Mouse (Mus musculus) embryonic fibroblast, embryonic 13.5 days (primary cell): ENCODE measurements around the gene Zfp629. TPM values are rescaled to one million over a fixed set of nuclear protein-coding genes. Genes with fewer than 3 reads are reported as not detected.

Experiments used
- H3K27ac ChIP-seq: 2 replicates; pipeline ENCODE4 v1.5.1; 2012; ENCODE audit warnings: low read length, control low read depth, inconsistent platforms; ENCODE audit not compliant: insufficient read depth
- H3K4me1 ChIP-seq: 2 replicates; pipeline ENCODE4 v1.6.1; 2011; ENCODE audit warnings: low read length; ENCODE audit not compliant: control insufficient read depth, insufficient read depth
- H3K4me3 ChIP-seq: 2 replicates; pipeline ENCODE4 v1.5.1; 2011; ENCODE audit warnings: mild to moderate bottlenecking, control low read depth, low read length; ENCODE audit not compliant: insufficient read depth
- CTCF ChIP-seq: IDR thresholded peaks from 2 replicates; pipeline ENCODE4 v1.5.1; 2011; ENCODE audit warnings: mild to moderate bottlenecking, control low read depth, low read length, moderate library complexity, borderline replicate concordance; ENCODE audit not compliant: insufficient read depth
- POLR2A ChIP-seq: IDR thresholded peaks from 2 replicates; pipeline ENCODE4 v1.6.1; 2011; ENCODE audit warnings: low read depth, mild to moderate bottlenecking, control low read depth, low read length, moderate library complexity
- polyA plus RNA-seq: library from polyadenylated mRNA; stranded (reverse); fragments of >200 nt; gene quantifications from 2 replicates; pipeline ENCODE4 v1.2.4, GENCODE M21; 2011; ENCODE audit warnings: low read depth; ENCODE audit not compliant: missing spikeins, insufficient read length

The Zfp629 gene
- 9.3 and 14.9 TPM in 2 replicates for polyA plus RNA-seq

DNA sequence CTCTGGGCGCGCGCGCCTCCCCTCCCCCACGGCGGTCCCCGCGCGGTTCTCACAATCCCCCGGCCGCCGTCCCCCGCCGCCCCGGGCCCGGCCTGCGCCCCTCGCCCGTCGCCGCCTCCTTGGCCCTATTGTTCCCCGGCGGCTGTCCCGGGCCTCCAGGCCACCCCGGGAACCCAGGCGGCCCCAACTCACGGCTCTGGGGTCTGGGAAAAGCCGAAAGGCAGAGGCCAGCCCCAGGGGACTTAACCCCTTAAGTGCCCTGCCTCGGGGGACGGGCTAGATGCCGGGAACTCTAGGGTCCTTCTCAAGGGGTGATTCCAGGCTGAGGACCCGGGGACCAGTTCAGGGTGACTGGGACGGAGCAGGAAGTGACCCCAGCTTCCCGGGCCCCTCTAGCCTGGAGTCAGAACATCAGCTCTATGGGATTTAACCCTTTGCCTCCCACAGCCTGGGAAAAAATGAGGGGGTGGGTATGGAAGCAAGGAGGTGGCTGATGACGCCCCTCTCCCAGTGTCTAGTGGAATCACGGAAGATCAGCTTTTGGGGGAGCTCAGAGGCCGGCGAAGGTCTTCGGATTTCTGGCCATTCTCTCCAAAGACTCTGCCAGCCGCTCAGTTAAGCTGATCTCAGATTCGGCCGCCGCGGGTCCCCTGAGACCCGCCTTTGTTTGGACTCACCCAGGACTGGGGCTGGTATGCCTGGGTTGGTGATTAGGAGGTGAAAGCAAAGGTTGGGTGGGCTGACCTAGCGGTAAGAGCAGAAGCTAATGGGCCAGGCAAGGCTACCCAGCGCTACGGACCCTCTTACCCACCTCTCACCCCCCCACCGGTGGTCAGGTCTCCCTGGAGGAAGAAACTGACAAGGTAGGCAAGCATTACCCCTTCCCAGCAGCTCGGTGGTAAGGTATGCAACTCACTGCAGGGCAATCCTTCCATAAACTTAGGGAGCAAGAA is at the start of gene Zfp629:
Gene Zfp629, minus strand, starts transcription at position 907 of the 953 bp plus-strand sequence.
- Histone ChIP-seq H3K4me1 (no peaks in the 10 kb centered on the region), H3K27ac (no peak within 1 kb of the TSS), H3K4me3 (peak within 1 kb of the TSS; percentile 72)
- no peak; the same call in 1 of the 2 replicates for TF ChIP-seq POLR2A

DNA sequence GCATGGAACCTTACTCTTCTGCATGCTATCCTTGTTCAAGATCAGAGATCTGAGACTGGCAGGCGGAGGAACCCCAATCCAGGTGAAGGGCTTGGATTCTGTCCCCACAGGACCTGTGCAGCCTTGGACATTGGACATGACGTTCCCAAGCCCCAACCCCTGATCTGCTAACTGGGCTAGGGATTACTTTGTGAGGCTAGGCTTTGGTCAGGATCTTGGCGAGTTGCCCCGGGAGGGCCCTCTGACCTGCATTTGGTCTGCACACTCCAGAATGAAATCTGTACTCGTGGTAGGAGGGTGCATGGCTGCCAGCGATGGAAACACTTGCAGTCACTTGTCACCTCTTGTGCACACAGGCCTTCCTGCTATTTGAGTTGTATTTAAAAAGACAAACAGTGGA is 47.3 kb upstream of the Zfp629 start:
- H3K4me3 ChIP-seq, result no peak overlapping the region
- TF ChIP-seq CTCF, result no peak
- no peak for TF ChIP-seq POLR2A
- no peaks in the 10 kb centered on the region for H3K4me1 ChIP-seq
- no peak overlapping the region for H3K27ac ChIP-seq

DNA sequence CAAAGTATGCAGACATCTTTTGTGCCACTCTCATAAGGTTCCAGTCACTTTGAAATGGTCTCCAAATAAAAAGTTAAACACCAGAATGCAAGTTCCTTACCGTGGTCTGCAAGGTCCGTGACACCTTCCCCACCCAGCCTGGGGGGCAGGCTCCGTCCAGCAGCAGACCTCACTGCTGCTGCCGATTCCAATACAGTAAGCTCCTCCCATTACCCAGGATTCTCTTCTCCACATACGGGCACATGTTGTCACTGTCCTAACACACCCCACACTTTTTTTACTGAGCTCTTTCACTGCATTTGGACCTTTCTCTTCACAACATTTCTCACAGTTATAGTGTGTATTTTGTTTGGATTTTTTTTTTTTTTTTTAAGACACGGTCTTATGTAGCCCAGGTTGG is 46.2 kb upstream of the Zfp629 start:
- Histone ChIP-seq H3K27ac (no peak overlapping the region), H3K4me3 (no peak overlapping the region), H3K4me1 (no peaks in the 10 kb centered on the region)
- TF ChIP-seq POLR2A (no peak), CTCF (no peak)

GRCm38 (mm10) chr7:127660882-127661281 is 45.3 kb upstream of the Zfp629 start:
- TF ChIP-seq POLR2A, result no peak
- TF ChIP-seq CTCF, result no peak
- no peak overlapping the region for H3K4me3 ChIP-seq
- no peak overlapping the region for H3K27ac ChIP-seq
- no peaks in the 10 kb centered on the region for H3K4me1 ChIP-seq

- no peak overlapping the region for H3K27ac ChIP-seq
- H3K4me1 ChIP-seq, result no peaks in the 10 kb centered on the region; the same call in 1 of the 2 replicates
- H3K4me3 ChIP-seq, result no peak overlapping the region
Observed at GRCm38 (mm10) chr7:127656946-127657345, 41.3 kb upstream of the Zfp629 start.

DNA sequence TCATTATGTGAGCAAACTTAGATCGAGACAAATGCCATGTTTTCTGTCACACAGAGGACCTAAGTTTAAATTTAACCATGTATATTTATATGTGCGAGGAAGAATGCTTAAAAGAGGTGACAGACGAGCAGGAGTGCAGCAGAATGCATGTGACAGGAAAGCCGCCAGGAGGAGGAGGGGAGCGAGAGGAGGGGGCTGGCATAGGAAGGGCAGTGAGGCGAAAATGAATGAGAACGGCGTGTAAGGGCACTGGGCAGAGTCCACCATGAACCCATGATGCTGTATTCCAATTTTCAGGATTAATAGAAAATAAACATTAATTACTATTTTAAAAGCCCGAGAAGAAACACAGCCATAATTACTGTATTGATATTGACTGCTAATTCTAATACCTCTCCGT is 38.7 kb upstream of the Zfp629 start:
- H3K4me1 ChIP-seq, result no peaks in the 10 kb centered on the region; the same call in 1 of the 2 replicates
- no peak overlapping the region for H3K4me3 ChIP-seq
- no peak for TF ChIP-seq POLR2A
- TF ChIP-seq CTCF, result no peak
- H3K27ac ChIP-seq, result no peak overlapping the region

More at GRCm38 (mm10) chr7:127656946-127657345, 41.3 kb upstream of the Zfp629 start:
- no peak for TF ChIP-seq POLR2A
- peak; percentile 61; the same call in 1 of the 2 replicates for TF ChIP-seq CTCF

- Histone ChIP-seq H3K4me3 (no peak overlapping the region), H3K27ac (no peak overlapping the region), H3K4me1 (no peaks in the 10 kb centered on the region; the same call in 1 of the 2 replicates)
- TF ChIP-seq CTCF, result no peak
- no peak for TF ChIP-seq POLR2A
Observed at GRCm38 (mm10) chr7:127652050-127652449, 36.5 kb upstream of the Zfp629 start.

DNA sequence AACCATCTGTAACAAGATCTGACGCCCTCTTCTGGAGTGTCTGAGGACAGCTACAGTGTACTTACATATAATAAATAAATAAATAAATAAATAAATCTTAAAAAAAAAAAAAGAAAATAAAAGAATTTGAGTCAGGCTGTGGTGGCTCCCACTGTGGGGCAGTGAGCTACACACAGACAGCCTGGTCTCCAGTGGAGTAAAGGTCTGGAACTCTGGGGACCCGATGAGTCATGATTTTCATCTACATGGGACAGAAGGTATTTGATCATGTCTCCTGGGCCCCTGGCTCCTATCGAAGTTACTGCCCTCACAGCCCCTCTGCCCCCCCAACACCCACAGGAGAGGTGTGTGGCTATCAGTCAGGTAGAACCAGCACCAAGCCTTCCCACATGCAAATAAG is 36.0 kb upstream of the Zfp629 start:
- H3K4me3 ChIP-seq, result no peak overlapping the region
- H3K4me1 ChIP-seq, result no peaks in the 10 kb centered on the region; the same call in 1 of the 2 replicates
- H3K27ac ChIP-seq, result no peak overlapping the region
- TF ChIP-seq CTCF (no peak), POLR2A (no peak)

DNA sequence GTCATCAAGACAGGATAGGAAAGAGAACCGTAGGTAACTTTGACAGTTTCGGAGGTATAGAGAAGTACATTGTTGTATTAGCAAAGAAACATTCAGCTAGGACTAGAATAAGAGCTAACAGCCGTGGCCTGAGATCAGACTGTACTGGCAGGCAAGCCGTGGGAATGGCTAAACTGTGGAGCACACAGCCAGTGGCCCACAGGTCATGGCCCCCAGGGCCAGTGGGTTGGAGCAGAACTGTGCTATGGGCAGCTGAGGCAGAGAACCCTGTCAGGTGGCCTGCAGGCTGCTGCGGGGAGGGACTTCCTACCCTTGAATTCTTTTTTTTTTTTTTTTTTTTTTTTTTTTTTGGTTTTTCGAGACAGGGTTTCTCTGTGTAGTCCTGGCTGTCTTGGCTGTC is 33.6 kb upstream of the Zfp629 start:
- TF ChIP-seq POLR2A, result no peak
- no peak for TF ChIP-seq CTCF
- no peaks in the 10 kb centered on the region; the same call in 1 of the 2 replicates for H3K4me1 ChIP-seq
- no peak overlapping the region for H3K27ac ChIP-seq
- no peak overlapping the region for H3K4me3 ChIP-seq
